Mouse (Mus musculus) cortical plate, adult 2 months (tissue): ENCODE results near the gene Slc39a2.

Experiments
- CTCF ChIP-seq: fragments of 200-500 bp; IDR thresholded peaks from 2 replicates; pipeline ENCODE4 v1.5.1; 2011; ENCODE audit warnings: mild to moderate bottlenecking, control low read depth, low read length; ENCODE audit not compliant: insufficient read depth; ENCODE audit errors: extremely low read depth
- POLR2A ChIP-seq: fragments of 200-500 bp; IDR thresholded peaks from 2 replicates; pipeline ENCODE4 v1.6.1; 2011; ENCODE audit warnings: mild to moderate bottlenecking, low read length, control low read depth; ENCODE audit not compliant: insufficient read depth; ENCODE audit errors: extremely low read depth

DNA sequence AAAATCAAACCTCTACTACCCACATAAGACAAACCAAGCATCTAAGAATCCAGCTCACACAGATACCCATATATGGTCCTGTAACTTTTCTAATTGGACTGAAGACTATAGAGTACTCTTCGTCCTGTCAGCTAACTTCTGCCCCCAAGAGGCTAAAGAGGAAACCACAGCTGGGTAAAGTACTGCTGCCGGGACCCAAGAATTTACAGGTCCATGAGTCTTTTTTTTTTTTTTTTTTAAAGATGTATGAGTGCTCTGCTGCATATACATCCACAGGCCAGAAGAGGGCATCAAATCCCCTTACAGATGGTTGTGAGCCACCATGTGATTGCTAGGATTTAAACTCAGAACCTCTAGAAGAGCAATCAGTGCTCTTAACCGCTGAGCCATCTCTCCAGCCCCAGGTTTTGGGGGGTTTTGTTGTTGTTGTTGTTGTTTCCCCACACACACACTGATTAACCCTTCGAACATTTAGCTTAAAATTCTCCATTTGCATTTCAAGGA is 9.1 kb upstream of the Slc39a2 start:
- TF ChIP-seq CTCF, result peak; percentile 28; the same call in 1 of the 2 replicates
- no peak for TF ChIP-seq POLR2A
